Mouse (Mus musculus) neutrophil, adult 5-6 weeks (primary cell): ENCODE results near the gene Fam83f. TPM values are rescaled to one million over a fixed set of nuclear protein-coding genes. Genes with fewer than 3 reads are reported as not detected.

Experiments used
- ATAC-seq: fragments of 151-379, 151-347 bp; 2 replicates; pipeline ENCODE4 v1.8.0; 2017; ENCODE audit warnings: mild to moderate bottlenecking, moderate TSS enrichment; ENCODE audit not compliant: insufficient number of reproducible peaks, poor library complexity, low FRiP score, severe bottlenecking; ENCODE audit errors: extremely low read depth
- total RNA-seq: library from RNA; stranded (forward); fragments of 200-1000 nt; gene quantifications from 2 replicates; pipeline ENCODE4 v1.2.3, GENCODE M21; 2017

The Fam83f gene
- 0.35 and 0.49 TPM in 2 replicates for total RNA-seq

- ATAC-seq = peak; percentile 65
These were observed at the start of gene Fam83f for GRCm38 (mm10) chr15:80671295-80672252. TSS of gene Fam83f (plus strand) at chr15:80671847.

GRCm38 (mm10) chr15:80623171-80623837 is 48.3 kb upstream of the Fam83f start:
- peak; percentile 20; the same call in 1 of the 2 replicates for ATAC-seq

GRCm38 (mm10) chr15:80626472-80626871 is 45.2 kb upstream of the Fam83f start:
- ATAC-seq = no peak

- ATAC-seq = no peak
These were observed 41.5 kb upstream of the Fam83f start for GRCm38 (mm10) chr15:80630147-80630546.

GRCm38 (mm10) chr15:80630711-80631110 is 40.9 kb upstream of the Fam83f start:
- ATAC-seq = no peak

- no peak for ATAC-seq
These were observed 40.3 kb upstream of the Fam83f start for GRCm38 (mm10) chr15:80631311-80631710.

- no peak for ATAC-seq
These were observed 39.3 kb upstream of the Fam83f start for GRCm38 (mm10) chr15:80632280-80632893.

GRCm38 (mm10) chr15:80634391-80635193 is 37.1 kb upstream of the Fam83f start:
- ATAC-seq = peak; percentile 76

- ATAC-seq = no peak
These were observed 34.8 kb upstream of the Fam83f start for GRCm38 (mm10) chr15:80636757-80637372.

- peak; percentile 68 for ATAC-seq
These were observed 32.5 kb upstream of the Fam83f start for GRCm38 (mm10) chr15:80639071-80639702.

- no peak for ATAC-seq
These were observed 31.8 kb upstream of the Fam83f start for GRCm38 (mm10) chr15:80639874-80640273.

GRCm38 (mm10) chr15:80641702-80642435 is 29.8 kb upstream of the Fam83f start:
- no peak for ATAC-seq

GRCm38 (mm10) chr15:80645006-80645797 is 26.4 kb upstream of the Fam83f start:
- no peak for ATAC-seq

- no peak for ATAC-seq
These were observed 22.6 kb upstream of the Fam83f start for GRCm38 (mm10) chr15:80648977-80649606.

- ATAC-seq = no peak
These were observed 21.2 kb upstream of the Fam83f start for GRCm38 (mm10) chr15:80650412-80650811.

- no peak for ATAC-seq
These were observed 17.8 kb upstream of the Fam83f start for GRCm38 (mm10) chr15:80653865-80654264.
